Mouse (Mus musculus) liver, embryonic 13.5 days (tissue): ENCODE data around the gene Dpagt1. TPM values are rescaled to one million over a fixed set of nuclear protein-coding genes. Genes with fewer than 3 reads are reported as not detected.
A peak's percentile ranks its signal among the peaks of the same experiment; 100 is the strongest.
"Not testable (repeated sequence)": the region's sequence is repeated elsewhere in the genome, so short reads cannot be mapped to it uniquely, and the experiment has no call there.

Experiments used
- ATAC-seq: fragments of 200-750 bp; cut with Nextera tagmentation; 2 replicates; pipeline ENCODE4 v1.8.0; 2017; ENCODE audit warnings: low read depth, mild to moderate bottlenecking, moderate number of reproducible peaks, moderate library complexity
- DNase-seq: peaks from one replicate; pipeline ENCODE4 v3.0.0; 2022
- H3K27ac ChIP-seq: fragments of 300-500 bp; sonication (generic); 2 replicates; pipeline ENCODE4 v1.5.1; 2015; ENCODE audit warnings: moderate library complexity, mild to moderate bottlenecking, inconsistent platforms
- H3K27me3 ChIP-seq: fragments of 300-500 bp; sonication (generic); 2 replicates; pipeline ENCODE4 v1.6.1; 2015; ENCODE audit warnings: mild to moderate bottlenecking, inconsistent platforms
- H3K36me3 ChIP-seq: fragments of 300-500 bp; sonication (generic); 2 replicates; pipeline ENCODE4 v1.6.1; 2015; ENCODE audit warnings: mild to moderate bottlenecking, inconsistent platforms
- H3K4me1 ChIP-seq: fragments of 300-500 bp; sonication (generic); replicated peaks from 2 replicates; pipeline ENCODE4 v1.6.1; 2015; ENCODE audit warnings: inconsistent platforms
- H3K4me2 ChIP-seq: fragments of 300-500 bp; sonication (generic); 2 replicates; pipeline ENCODE4 v1.6.1; 2015; ENCODE audit warnings: inconsistent platforms, mild to moderate bottlenecking, moderate library complexity
- H3K4me3 ChIP-seq: fragments of 300-500 bp; sonication (generic); replicated peaks from 2 replicates; pipeline ENCODE4 v1.5.1; 2015; ENCODE audit warnings: mild to moderate bottlenecking, inconsistent platforms
- H3K9ac ChIP-seq: fragments of 300-500 bp; sonication (generic); 2 replicates; pipeline ENCODE4 v1.6.1; 2015; ENCODE audit warnings: mild to moderate bottlenecking, inconsistent platforms
- H3K9me3 ChIP-seq: fragments of 300-500 bp; sonication (generic); replicated peaks from 2 replicates; pipeline ENCODE4 v1.6.1; 2016; ENCODE audit warnings: inconsistent platforms
- WGBS: fragments of 180-500 bp; shearing (Covaris S2); methylation state at CpG from one replicate; pipeline ENCODE4 v1.1.7; 2015; ENCODE audit not compliant: insufficient replicate concordance; 5-methylcytosine and 5-hydroxymethylcytosine counted together
- polyA plus RNA-seq: library from polyadenylated mRNA; unstranded; fragments of >200 nt; fragmentation: Nextera tagmentation; extraction: Ambion mirVana; gene quantifications from 2 replicates; pipeline ENCODE4 v1.2.1, GENCODE M21; 2015

Dpagt1 gene
- polyA plus RNA-seq, 1 experiment from 2014 or later, result 20.7 TPM

- Histone ChIP-seq H3K9me3 (no peaks in the 10 kb centered on the region), H3K4me1 (peaks cover 22% of the 10 kb centered on the region), H3K27ac (peak within 1 kb of the TSS; percentile 85), H3K27me3 (no peaks in the 10 kb centered on the region), H3K4me3 (peak within 1 kb of the TSS; percentile 87), H3K36me3 (peaks cover 31% of the 10 kb centered on the region), H3K4me2 (peak within 1 kb of the TSS; percentile 84), H3K9ac (peak within 1 kb of the TSS; percentile 89)
- WGBS, result under 1% methylated on average over 44 of the region's 44 CpGs
- ATAC-seq (peak; percentile 91), DNase-seq (peak; percentile 92)
Observed at GRCm38 (mm10) chr9:44361190-44361917, 35.5 kb downstream of the Dpagt1 start, which contains the start of gene Vps11. TSS of gene Vps11 (minus strand) at chr9:44361670.

- Histone ChIP-seq H3K4me2 (peak overlapping the region; percentile 84), H3K4me1 (peaks cover 18% of the 10 kb centered on the region), H3K9ac (peak overlapping the region; percentile 89), H3K4me3 (peak overlapping the region; percentile 87), H3K27ac (peak overlapping the region; percentile 85), H3K36me3 (peaks cover 25% of the 10 kb centered on the region)
- 37% methylated on average over 4 of the region's 4 CpGs for WGBS
- DNase-seq, ATAC-seq, H3K9me3 ChIP-seq, H3K27me3 ChIP-seq: not testable (repeated sequence)
Observed at GRCm38 (mm10) chr9:44361931-44362330, 36.1 kb downstream of the Dpagt1 start.

GRCm38 (mm10) chr9:44364480-44364879 lies 38.7 kb downstream of the Dpagt1 start:
- 62% methylated on average over 3 of the region's 3 CpGs for WGBS

GRCm38 (mm10) chr9:44373386-44373785 lies 47.6 kb downstream of the Dpagt1 start:
- H3K4me1 ChIP-seq, result peaks cover 18% of the 10 kb centered on the region
- no peak overlapping the region for H3K4me3 ChIP-seq
- H3K27ac ChIP-seq, result peak overlapping the region; percentile 21
- H3K4me2 ChIP-seq, result no peak overlapping the region
- no peaks in the 10 kb centered on the region for H3K27me3 ChIP-seq
- peak overlapping the region; percentile 28; the same call in 1 of the 2 replicates for H3K9ac ChIP-seq
- H3K36me3 ChIP-seq, result no peaks in the 10 kb centered on the region
- DNase-seq (no peak), ATAC-seq (no peak)
- H3K9me3 ChIP-seq, result no peaks in the 10 kb centered on the region

More at GRCm38 (mm10) chr9:44364480-44364879, 38.7 kb downstream of the Dpagt1 start:
- no peak overlapping the region for H3K9ac ChIP-seq
- H3K36me3 ChIP-seq, result peaks cover 5% of the 10 kb centered on the region
- peaks cover 12% of the 10 kb centered on the region for H3K4me1 ChIP-seq
- H3K27ac ChIP-seq, result no peak overlapping the region
- no peak for DNase-seq
- no peak for ATAC-seq
- H3K4me2 ChIP-seq, result no peak overlapping the region
- no peak overlapping the region for H3K4me3 ChIP-seq
- no peaks in the 10 kb centered on the region for H3K9me3 ChIP-seq
- no peaks in the 10 kb centered on the region for H3K27me3 ChIP-seq

- no peak for DNase-seq
- no peak for ATAC-seq
- no peak overlapping the region for H3K9ac ChIP-seq
- no peaks in the 10 kb centered on the region for H3K27me3 ChIP-seq
- H3K9me3 ChIP-seq, result no peaks in the 10 kb centered on the region
- peaks cover 35% of the 10 kb centered on the region for H3K4me1 ChIP-seq
- no peak overlapping the region for H3K4me2 ChIP-seq
- WGBS, result 86% methylated on average over 6 of the region's 6 CpGs
- peaks cover 7% of the 10 kb centered on the region for H3K36me3 ChIP-seq
- no peak overlapping the region for H3K4me3 ChIP-seq
- H3K27ac ChIP-seq, result no peak overlapping the region
Observed at GRCm38 (mm10) chr9:44376141-44376540, 50.3 kb downstream of the Dpagt1 start.

GRCm38 (mm10) chr9:44377335-44377734 lies 51.5 kb downstream of the Dpagt1 start:
- H3K4me3 ChIP-seq, ATAC-seq, H3K9ac ChIP-seq, H3K27me3 ChIP-seq, H3K9me3 ChIP-seq, DNase-seq: not testable (repeated sequence)
- H3K4me2 ChIP-seq, result peak overlapping the region; percentile 97
- H3K27ac ChIP-seq, result 0 out of 2 replicates have a peak overlapping the region, but pooled peaks have one; percentile 85
- peaks cover 38% of the 10 kb centered on the region for H3K4me1 ChIP-seq
- H3K36me3 ChIP-seq, result peaks cover 19% of the 10 kb centered on the region
- WGBS, result 56% methylated on average over 2 of the region's 2 CpGs

- no peak for ATAC-seq
- WGBS, result 36% methylated on average over 5 of the region's 5 CpGs
- H3K36me3 ChIP-seq, result peaks cover 28% of the 10 kb centered on the region
Observed at GRCm38 (mm10) chr9:44378153-44378730, 52.4 kb downstream of the Dpagt1 start.

GRCm38 (mm10) chr9:44379054-44379834 lies 53.4 kb downstream of the Dpagt1 start, which contains the start of gene Hyou1:
TSS of gene Hyou1 (plus strand) at chr9:44379490.
- peaks cover 29% of the 10 kb centered on the region for H3K4me1 ChIP-seq
- ATAC-seq, result peak; percentile 94
- H3K36me3 ChIP-seq, result peaks cover 38% of the 10 kb centered on the region
- DNase-seq, result peak; percentile 99
- peak within 1 kb of the TSS; percentile 97 for H3K4me2 ChIP-seq
- H3K9me3 ChIP-seq, result no peaks in the 10 kb centered on the region
- under 1% methylated on average over 83 of the region's 83 CpGs for WGBS
- H3K27me3 ChIP-seq, result no peaks in the 10 kb centered on the region
- H3K27ac ChIP-seq, result peak within 1 kb of the TSS; percentile 85
- H3K4me3 ChIP-seq, result peak within 1 kb of the TSS; percentile 83
- H3K9ac ChIP-seq, result peak within 1 kb of the TSS; percentile 89

More at GRCm38 (mm10) chr9:44378153-44378730, 52.4 kb downstream of the Dpagt1 start:
- peak overlapping the region; percentile 97 for H3K4me2 ChIP-seq
- H3K9me3 ChIP-seq, result no peaks in the 10 kb centered on the region
- H3K4me3 ChIP-seq, result peak overlapping the region; percentile 83
- peak overlapping the region; percentile 78 for H3K9ac ChIP-seq
- no peak for DNase-seq
- peaks cover 36% of the 10 kb centered on the region for H3K4me1 ChIP-seq
- H3K27me3 ChIP-seq, result no peaks in the 10 kb centered on the region
- H3K27ac ChIP-seq, result peak overlapping the region; percentile 85

GRCm38 (mm10) chr9:44379862-44380261 lies 54.0 kb downstream of the Dpagt1 start:
- Histone ChIP-seq H3K4me2 (peak overlapping the region; percentile 97), H3K9me3 (no peaks in the 10 kb centered on the region), H3K9ac (peak overlapping the region; percentile 89), H3K36me3 (peaks cover 44% of the 10 kb centered on the region), H3K27ac (peak overlapping the region; percentile 73), H3K27me3 (no peaks in the 10 kb centered on the region), H3K4me3 (peak overlapping the region; percentile 83), H3K4me1 (peaks cover 29% of the 10 kb centered on the region)
- DNase-seq (no peak), ATAC-seq (0 out of 2 replicates have a peak, but pooled peaks have one; percentile 2)
- WGBS, result 6% methylated on average over 15 of the region's 15 CpGs
